Mouse (Mus musculus): Measurements from ENCODE around the gene Zmiz1.

- TF ChIP-seq POLR2A (IDR thresholded peaks at IDR 0.05; ENCODE audit: borderline replicate concordance, low read depth, low read length) (no peak), CTCF (IDR thresholded peaks at IDR 0.05; ENCODE audit: low read depth, low read length) (no peak)
Observed at GRCm38 (mm10) chr14:25541213-25541612, 82.2 kb downstream of the Zmiz1 start.

All from bone marrow macrophage, adult 2 months (primary cell).